Mouse (Mus musculus) T-helper 2 cell (primary cell): Measurements from ENCODE around the gene Nkx6-1.

ENCODE experiments used
- in situ Hi-C: fragments of 300-600 bp; cut with MboI, MseI; formaldehyde crosslinking; loops from one replicate; pipeline ENCODE4 v1.15.1; 2025; ENCODE audit warnings: high pct_unique_total_duplicates

Nkx6-1 gene

DNA sequence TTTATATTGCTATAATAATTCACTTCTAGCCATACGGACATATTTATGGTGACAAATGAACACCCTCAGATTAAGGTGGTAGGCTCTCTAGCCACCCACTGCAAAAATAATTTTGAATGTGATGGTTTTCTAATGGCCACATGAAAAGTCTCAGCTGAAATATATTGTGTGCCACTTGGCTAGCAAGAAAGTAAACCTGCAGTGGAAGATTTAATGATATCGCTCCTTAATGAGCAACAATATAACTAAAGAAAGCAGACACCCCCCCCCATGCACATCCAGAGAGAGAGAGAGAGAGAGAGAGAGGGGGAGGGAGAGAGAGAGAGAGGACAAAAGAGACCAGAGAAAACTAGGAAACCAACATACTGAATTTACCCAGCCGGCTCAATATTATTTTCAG, 4.1 kb downstream of the Nkx6-1 start:
- in situ Hi-C loops = loop anchor here (25.0 kb wide), 1 partner anchor 948 kb away; the partner anchor contains the start of gene Hpse

DNA sequence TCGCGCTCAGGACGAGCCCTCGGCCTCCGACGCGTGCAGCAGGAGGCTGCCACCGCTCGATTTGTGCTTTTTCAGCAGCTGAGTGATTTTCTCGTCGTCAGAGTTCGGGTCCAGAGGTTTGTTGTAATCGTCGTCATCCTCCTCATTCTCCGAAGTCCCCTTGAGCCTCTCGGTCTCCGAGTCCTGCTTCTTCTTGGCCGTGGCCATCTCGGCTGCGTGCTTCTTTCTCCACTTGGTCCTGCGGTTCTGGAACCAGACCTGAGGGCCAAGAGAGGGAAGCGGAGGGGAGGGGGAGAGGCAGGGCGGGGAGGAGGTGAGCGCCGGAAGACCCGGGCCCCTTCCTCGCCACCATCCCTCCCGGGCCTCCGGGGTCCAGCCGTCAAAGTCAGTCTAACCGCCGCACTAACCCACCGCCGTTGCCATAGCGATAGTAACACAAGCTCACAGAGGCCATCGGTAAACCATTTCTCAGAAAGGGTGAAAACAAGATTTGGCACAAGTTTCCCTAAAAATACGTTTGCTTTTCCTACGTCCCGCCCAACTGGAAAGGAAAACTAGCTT, 5.3 kb downstream of the Nkx6-1 start:
- in situ Hi-C loops = loop anchor here (10.0 to 25.0 kb wide), 2 partner anchors 445 to 947 kb away; partner anchors contain the start of gene Hpse

DNA sequence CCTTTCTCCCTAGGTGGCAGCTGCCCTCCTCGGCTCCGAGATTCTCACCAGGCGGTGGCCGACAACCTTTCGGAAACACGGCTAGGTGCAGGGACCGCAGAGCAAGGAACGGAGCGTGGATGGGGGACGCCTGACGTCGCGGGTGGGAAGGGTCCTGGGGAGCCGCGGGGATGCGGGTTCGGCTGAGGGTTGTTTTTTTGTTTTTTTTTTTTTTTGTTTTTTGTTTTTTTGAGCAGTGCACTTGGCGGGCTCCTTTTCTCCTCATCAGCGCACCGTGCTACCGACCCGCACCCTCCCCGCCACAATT, 5.9 kb downstream of the Nkx6-1 start:
- in situ Hi-C loops = loop anchor here (10.0 to 25.0 kb wide), 2 partner anchors 444 to 947 kb away; partner anchors contain the start of gene Hpse

DNA sequence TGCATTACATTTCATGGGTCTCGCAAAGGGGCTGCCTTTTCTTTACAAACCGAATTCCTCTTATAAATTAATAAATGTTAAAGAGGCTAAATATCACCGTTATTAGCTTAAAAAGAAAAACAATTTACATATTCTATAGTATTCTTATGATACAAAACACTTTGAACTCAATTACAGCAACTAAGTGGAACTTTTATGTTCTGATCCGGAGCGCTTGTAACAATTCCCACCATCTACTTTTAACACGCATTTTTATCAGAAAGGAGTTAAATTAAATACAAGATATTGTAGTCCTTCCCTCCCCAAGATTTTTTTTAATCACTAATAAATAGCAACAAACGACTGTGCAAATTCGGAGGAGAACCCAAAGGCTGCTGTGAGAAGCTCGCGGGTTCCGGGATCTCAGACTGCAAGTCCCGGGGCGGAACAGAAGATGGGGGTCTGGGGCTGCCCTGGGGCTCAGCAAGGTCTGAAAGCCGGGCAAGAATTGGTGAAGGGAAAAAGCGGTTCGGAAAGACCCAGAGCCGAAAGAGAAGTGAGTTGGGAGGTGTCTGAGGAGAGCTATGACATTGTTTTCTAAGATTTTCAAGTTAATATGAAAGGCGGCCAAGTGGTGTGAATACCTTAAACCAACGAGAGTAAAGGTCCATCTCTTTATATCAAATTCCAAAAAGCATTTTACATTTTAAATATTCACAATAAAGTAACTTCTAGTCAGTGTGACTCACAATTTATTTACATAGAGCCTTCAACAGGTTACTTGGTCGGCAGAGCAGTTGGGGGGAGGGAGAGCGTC, 6.4 kb downstream of the Nkx6-1 start:
- in situ Hi-C loops = loop anchor here (10.0 to 25.0 kb wide), 2 partner anchors 444 to 946 kb away; partner anchors contain the start of gene Hpse

DNA sequence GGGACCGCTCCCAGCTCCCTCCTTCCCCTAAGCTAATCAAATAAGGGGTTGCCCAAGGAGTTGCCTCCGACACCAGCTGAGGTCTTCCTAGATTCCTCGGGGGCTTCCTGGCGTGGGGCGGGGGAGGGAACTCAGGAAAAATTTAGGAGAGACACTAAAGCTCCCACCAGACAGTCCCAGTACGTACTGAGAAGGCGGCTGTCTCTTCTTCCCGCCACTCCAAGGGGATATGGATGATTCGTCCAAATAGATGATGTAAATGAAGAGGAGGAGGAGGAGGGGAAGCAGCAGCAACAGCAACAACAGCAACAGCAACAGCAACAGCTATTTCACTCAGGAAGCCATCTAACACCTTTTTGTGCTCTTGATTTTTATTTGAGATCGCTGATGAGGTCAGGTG, 7.1 kb downstream of the Nkx6-1 start:
- in situ Hi-C loops = loop anchor here (10.0 to 25.0 kb wide), 2 partner anchors 443 to 945 kb away; partner anchors contain the start of gene Hpse

DNA sequence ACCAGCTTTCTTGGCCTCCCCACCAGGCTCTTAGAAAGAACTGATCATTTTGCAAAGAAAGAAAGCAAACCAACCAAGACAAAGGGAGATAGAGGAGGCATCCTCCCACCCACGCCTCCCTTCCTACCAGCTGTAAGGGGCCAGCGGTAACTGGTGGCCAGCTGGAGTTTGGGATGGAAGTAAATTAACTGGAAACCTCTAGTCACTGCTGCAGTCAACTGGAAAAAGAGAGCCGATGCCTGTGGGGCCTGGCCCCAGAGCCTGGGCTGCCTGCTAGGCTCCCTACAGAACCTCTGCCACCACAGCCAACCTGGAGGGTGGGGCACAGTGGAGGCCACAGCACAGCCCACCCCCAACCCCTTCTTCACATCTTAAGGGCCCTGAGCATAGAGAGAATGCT, 8.7 kb downstream of the Nkx6-1 start:
- in situ Hi-C loops = loop anchor here (10.0 to 25.0 kb wide), 2 partner anchors 441 to 944 kb away; partner anchors contain the start of gene Hpse

DNA sequence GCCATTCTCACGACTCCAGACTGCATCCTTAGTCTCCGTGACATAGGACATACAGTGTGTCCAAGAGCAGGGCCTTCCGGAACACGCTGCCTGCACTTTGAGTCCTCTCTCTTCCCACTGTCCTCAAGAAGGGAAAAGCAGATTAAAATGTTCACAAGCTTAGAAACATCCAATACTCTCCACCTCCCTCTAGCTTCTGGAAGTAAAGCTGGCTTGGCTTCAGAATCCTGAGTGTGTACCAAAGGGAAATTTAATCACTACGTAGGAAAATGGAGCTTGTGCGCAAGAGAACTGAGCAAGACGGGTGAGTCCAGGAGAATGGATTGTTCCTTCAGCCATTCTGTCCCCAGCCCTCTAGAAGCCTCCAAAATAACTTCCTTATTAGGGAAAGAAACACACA, 9.4 kb downstream of the Nkx6-1 start:
- in situ Hi-C loops = loop anchor here (10.0 to 25.0 kb wide), 2 partner anchors 441 to 943 kb away; partner anchors contain the start of gene Hpse

DNA sequence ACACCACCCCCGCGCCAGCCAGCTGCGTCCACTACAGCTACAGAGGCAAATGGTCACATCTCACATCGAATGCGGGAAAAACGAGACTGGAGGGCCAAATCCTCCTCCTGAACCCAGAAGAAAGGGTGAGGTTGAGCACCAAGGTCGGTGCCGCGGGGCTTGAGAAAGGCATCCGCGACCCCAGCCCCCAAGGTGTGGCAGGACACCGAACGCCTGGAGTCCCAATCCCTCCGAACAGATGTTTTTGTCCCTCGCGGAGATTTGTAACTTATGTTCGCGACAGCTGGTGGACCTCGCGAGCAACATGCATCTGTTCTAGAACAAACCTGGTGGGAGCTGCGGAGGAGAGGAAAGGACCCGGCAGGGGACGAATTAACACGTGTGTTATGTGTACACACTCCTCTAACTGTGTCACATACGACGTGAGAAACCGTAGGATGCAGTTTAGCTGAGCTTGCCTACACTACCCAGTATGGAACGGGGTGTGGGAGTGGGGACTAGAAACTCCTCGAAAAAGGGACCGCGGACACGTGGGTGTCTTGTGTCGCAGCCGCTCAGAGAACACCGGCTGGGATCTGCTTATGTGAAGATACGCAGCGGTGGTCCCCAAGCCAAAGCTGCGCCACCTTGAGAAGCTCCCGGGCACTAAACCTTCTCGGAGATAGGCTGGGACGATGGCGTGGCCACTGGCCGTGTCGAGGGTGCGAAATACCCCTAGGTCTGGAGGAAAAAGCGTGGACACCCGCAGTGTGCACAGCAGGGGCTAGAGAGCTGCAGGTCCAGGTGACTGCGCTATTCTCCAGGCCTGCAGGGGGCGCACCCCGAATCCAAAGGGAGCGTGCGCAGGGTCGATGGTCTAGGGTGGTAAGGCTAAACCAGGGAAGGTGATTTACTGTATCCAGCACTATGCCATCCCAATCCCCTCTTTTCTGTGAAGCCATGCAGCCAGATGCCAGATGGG, 16.8 kb downstream of the Nkx6-1 start:
- in situ Hi-C loops = no loop called here

DNA sequence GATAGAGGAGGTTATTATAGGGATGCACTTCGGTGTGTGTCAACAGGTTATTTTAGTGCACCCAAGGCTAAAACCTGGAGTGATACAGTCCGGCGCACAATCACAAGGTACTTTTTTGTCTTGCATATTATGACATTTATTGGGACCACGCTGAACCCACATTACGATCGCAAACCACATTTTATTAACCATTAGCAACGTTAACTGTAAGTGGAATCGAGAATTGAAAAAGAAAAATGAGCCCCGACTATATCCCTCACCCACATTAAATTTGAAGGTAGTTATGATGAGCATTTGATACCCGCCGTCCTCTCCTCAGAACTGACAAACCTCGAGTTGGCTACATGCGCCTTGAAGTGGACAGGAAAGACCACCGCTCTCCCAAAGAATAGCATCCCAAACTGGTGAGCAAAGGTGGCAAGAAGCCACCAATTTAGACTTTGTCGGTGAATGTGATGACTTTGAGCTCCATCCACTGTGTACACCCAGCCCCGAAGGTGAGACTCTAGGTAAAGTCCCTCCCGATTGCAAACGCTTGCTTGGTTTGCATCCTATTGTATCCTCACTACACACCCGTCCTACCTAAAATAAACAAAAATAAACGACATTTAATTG, 17.7 kb downstream of the Nkx6-1 start:
- in situ Hi-C loops = no loop called here

DNA sequence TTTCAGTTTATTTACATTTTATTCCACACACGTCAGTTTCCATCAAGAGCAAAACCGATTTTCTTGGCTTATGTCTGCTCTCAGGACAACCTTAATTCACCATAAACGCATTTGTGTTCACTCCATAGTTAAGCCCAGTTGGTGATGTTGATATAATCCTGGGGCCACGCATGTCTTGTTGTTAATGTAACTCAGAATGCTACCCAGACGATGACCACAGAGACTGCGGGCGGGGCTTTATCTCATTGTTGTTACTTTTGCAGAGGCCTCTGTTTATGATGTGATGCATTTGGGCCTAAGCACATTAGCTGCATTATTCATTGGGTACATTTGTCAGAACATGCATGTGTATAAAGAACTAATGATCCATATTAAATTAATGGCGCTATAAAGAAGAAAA, 19.7 kb downstream of the Nkx6-1 start:
- in situ Hi-C loops = no loop called here

DNA sequence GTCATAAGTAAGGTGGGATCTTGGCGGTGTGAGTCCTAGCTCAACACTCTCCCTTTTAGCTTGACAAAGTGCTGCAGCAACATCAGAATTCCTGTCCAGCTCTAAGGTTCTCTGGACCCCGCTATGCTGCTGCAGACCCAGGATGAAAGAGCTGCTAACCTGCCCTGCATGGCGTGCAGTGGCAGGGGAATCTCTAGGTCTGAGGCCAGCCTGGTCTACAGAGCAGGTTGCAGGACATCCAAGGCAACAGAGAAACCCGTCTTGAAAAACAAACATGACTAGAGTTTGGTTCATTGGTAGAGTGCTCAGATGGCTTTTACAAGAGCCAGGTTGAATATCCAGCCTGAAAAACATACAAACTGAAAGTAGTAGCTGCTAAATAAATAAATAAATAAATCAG, 26.7 kb downstream of the Nkx6-1 start:
- in situ Hi-C loops = no loop called here
